Mouse (Mus musculus) heart, postnatal 10 days (tissue): Measurements from ENCODE around the gene Prdm2. TPM values are rescaled to one million over a fixed set of nuclear protein-coding genes. Genes with fewer than 3 reads are reported as not detected.

Experiments
- DNase-seq, 2 experiments: peaks; one replicate each; pipeline ENCODE4 v3.0.0; 2021
- intact Hi-C: fragments of 180-260 bp; cut with DNase I; formaldehyde crosslinking; loops from one replicate; pipeline ENCODE4 v1.15.1; 2025
- total RNA-seq, 2 experiments: library from RNA; stranded (reverse); gene quantifications; 2 replicates each; pipeline ENCODE4 v1.2.3; 2021

Prdm2 gene
- total RNA-seq, 2 experiments from 2014 or later = 20.6 to 23.7 TPM

DNA sequence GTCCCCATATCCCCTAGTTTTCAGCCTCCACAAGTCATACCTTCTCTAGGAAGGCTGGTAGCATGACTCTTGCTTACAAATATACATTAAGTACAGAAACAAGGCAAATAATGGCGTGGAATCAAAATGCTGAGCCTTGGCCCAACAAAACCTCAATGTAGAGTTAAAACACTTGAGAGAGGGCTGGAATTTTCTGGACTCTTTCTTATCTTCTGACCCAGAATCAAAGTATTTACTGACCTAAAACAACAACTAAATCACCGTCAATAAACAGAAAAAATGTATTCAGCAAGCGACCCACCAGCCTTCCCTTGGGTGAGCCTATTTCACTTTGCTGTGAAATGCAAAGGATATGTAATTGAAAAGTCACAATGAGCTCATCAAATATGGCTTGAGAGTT, 52.0 kb downstream of the Prdm2 start:
- no peak for DNase-seq
- intact Hi-C loops = loop anchor here (2.0 kb wide), 1 partner anchor 48 kb away; no protein-coding TSS in a partner anchor

DNA sequence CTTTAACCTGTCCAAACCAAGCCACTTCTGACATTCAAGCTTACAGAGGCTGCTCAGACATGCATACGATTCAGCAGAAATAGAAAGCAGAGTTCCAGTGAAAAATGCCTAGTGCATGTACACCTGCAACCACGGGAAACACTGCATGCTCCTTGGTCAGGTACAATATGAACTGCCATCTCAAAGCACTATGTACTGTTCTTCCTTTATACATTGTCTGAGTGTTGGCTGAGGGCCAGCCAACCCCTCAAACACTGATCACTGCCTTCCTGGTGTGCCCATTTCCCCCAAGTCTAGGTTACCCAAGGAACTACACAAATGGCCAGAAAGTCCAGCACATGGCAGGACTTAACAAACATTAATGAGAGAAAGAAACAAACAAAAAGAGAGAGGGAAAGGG, 53.5 kb downstream of the Prdm2 start:
- intact Hi-C loops = no loop called here
- DNase-seq = no peak

DNA sequence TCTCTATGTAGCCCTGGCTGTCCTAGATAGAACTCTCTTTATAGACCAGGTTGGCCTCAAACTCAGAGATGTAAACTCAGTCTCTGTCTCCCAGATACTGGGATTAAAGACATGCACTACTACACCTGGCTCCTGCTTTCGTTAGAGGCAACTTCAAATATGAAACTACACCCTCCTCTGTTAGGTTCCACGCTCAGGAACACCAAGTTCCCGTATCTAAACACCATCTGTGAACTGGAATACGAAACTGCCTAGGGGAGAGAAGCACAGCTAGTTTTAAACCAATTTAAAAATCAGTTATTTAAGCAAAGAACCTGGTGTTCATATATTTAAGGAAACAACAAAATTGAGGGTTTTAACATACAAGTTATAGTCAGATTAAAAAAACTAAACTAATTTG, 56.9 kb downstream of the Prdm2 start:
- intact Hi-C loops = no loop called here
- no peak for DNase-seq

GRCm38 (mm10) chr4:143155036-143155435, 57.8 kb downstream of the Prdm2 start:
- no peak for DNase-seq
- intact Hi-C loops = no loop called here

DNA sequence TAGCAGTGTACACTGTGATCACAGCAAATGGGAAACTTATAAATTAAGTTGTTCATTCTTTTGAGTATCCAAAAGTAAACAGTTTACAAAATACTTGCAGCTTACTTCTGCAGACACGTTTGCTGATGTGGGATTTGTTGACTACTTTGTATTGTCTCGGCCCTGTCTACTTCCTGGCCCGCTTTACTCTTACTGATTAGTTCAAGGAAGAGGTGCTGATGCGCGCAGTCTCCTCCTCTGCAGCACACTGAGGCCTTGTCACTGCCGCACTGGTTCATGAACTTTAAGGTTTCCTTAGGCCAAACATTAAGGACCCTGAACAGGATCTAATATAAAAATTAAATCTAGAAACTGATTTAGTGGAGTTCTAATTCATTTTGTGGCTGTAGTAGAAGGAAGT, 58.2 kb downstream of the Prdm2 start:
- DNase-seq = no peak
- intact Hi-C loops = no loop called here

DNA sequence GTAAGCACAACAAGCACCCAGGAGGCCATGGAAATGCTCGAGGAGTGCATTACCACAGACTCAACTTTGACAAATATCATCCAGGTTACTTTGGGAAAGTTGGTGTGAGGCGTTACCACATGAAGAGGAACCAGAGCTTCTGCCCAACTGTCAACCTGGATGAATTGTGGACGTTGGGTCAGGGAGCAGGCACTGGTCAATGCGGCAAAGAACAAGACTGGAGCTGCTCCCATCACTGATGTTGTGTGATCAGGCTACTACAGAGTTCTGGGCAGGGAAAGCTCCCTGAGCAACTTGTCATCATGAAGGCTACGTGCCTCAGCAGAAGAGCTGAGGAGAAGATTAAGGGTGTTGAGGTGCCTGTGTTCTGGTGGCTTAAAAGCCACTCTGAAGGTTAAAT, 60.2 kb downstream of the Prdm2 start:
- intact Hi-C loops = no loop called here
- DNase-seq = no peak

DNA sequence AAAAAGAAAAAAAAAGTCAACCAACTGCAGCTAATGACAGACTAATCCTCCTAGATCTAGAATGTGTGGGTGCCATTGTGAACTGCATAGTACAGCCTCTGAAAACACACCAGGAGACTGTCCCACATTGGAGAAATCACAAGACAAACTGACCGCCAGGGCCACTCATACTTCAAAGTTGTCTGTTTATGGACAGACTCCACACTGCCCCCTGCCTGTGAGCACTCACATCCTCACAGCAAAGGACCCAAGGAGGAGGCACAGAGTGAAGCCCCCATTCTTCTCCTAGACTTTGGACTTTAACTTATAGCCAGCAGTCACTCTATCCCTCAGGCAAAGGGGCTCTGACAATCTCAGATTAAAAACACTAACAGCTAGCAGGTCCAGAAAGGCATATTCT, 61.5 kb downstream of the Prdm2 start:
- DNase-seq = peak in 1 of 2 experiments; percentile 47

DNA sequence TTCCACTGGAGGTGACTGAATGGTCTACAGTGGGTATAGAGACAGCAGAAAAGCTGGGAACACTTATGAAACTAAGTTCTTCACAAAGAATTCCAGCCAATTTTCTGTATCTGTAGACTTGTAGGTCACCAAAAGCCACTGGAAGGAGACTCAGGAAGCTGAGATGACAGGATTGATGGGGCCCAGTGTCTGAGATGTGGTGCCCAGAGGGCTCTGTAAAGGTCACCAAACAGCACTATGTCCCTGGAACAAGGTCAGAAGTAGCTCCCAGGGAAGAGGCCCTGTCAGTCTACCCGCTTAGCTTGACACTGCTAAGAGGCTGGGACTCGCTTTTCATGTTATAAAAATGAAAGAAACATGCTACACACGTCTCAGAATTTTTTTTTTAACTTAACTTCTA, 65.1 kb downstream of the Prdm2 start:
- intact Hi-C loops = no loop called here
- no peak for DNase-seq

More for the DNA sequence above, 61.5 kb downstream of the Prdm2 start:
- intact Hi-C loops = no loop called here

DNA sequence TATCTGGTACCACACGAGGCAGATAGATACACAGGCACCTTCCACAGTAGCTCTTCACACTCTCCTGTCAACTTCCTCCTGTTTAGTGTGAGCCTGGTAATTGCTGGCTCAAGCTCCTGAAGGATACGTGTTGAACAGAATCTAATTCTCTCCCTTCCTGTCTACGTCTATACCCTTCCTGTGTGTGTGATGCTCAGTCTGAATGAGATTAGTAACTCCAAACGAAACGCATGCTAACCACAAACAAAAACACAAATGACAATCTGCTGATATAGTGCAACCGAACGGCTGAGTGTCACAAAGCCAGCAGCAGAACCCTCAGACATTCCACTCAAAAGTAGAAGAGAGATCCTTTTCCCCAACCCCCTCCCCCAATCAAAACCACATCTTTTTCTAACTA, 69.2 kb downstream of the Prdm2 start:
- DNase-seq = no peak
- intact Hi-C loops = no loop called here

GRCm38 (mm10) chr4:143141645-143142259, 71.0 kb downstream of the Prdm2 start:
- intact Hi-C loops = no loop called here
- DNase-seq = no peak

DNA sequence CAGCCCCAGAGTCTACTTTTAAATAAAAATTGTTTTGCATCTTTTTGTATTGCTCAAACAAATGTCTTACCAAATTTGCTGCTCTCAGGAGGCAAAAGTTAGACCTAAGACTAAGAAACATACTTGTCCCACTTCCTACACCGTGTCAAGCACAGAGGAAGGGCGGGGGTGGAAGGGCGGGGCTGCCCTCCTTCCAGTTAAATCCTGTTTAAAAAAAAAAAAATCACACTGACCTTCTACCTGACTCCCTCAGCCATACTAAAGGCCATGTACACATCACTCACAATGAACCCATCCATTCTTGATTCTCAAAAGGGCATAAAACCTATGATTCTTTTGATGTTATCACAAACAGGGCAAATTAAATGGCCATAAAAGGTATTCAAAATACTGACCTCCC, 71.9 kb downstream of the Prdm2 start:
- DNase-seq = no peak
- intact Hi-C loops = no loop called here

DNA sequence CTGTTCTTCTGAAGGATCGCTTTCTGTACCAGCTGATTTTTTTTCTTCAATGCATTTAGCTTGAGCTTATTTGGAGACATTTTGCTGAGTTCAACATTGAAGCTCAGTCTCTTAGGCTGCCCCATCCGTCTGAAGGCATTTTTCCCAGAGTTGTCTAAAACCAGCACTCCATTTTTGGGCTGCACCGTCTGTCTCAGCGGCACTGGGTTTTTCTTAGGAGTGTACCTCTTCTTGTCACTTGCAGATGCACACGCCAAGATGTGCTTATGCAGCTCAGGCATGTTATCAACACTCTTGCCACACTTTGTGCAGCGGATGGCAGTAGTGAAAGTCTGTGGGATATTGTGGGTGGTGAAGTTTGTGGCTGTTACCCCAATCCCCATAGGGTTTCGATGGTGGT, 80.4 kb downstream of the Prdm2 start:
- no peak for DNase-seq
- intact Hi-C loops = no loop called here

DNA sequence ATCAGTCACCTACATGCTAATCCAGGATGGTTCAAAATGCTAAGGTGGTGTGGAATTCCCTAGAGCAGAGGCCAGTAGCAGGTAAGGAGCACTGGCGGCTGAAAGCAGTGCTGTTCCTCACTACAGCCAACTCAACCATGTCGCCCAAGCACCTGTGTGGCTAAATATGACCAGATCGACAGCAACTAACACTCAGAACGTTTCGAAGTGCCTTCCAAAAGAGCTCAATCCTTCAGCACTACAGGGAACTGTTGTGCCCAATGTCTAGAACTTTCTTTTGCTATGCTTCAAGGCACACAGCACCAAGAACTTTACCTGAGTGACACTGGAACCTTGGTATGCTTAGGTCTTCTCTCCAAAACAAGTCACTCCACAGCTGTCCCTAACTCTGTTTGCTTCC, 82.4 kb downstream of the Prdm2 start:
- no peak for DNase-seq
- intact Hi-C loops = no loop called here

DNA sequence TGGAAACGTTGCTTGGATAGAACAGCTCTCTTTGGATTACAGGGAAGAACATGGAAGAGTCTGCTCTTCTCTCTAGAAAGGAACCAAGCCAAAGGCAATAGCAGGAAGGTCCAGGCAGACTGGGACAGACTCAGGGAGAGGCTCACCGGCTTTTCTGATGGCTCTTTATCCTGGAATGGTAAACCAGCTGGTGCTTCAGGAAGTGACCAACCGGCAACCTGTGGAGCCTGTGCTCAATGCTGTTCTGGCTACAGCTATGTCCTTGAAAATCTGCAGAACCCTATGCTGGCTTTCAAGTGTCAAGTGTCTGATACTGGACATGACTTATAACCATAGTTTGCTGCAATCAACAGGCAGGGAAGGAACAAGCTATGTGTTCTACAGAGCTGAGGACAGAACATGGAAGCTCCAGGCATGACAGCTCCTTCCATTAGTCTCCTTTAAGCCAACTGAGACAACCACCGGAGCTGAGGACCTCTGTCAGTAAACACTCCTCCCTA, 83.5 kb downstream of the Prdm2 start:
- DNase-seq = no peak
- intact Hi-C loops = no loop called here

DNA sequence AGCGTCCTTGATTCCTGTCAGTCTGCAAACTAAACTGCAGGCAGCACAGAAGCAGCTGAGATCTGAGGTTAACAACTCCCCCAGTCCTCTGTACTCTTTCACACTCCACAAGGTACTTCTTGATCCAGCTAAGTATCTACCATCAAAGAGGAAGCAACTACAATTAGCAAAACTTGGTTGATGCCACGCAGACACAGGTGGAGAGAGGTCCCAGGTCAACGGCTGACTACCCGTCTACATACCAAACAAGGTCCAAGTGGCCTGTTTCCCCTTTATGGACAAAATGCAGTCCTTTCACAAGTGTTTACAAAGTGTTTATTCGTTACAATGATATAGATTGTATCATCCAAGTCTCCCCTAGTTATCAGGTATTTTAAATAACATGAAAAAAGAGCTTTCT, 85.6 kb downstream of the Prdm2 start:
- intact Hi-C loops = no loop called here

DNA sequence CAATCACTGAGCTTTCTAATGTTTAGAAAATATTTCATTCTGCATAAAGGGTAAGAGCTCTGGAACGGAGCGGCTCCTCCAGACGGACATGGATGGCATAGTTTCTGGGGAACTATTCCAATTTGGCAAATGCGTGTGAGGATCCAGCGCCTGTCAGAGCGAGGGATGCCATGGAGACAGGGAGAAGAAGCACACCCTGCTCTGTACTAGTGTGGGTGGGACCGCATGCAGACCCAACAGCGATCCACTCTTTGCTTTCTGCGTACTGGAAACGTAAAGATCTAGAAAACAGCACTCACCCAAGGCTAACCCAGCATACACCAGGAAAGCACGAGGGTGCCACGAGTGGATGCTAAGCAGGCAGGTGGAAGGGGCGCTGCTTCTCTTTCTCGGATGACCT, 86.3 kb downstream of the Prdm2 start:
- intact Hi-C loops = no loop called here
- no peak for DNase-seq

More for the DNA sequence above, 85.6 kb downstream of the Prdm2 start:
- no peak for DNase-seq

GRCm38 (mm10) chr4:143125290-143125689, 87.5 kb downstream of the Prdm2 start:
- no peak for DNase-seq
- intact Hi-C loops = no loop called here

- peak; percentile 67 to 70 for DNase-seq
- intact Hi-C loops = no loop called here
Measured at GRCm38 (mm10) chr4:143123043-143123442, 89.8 kb downstream of the Prdm2 start.

DNA sequence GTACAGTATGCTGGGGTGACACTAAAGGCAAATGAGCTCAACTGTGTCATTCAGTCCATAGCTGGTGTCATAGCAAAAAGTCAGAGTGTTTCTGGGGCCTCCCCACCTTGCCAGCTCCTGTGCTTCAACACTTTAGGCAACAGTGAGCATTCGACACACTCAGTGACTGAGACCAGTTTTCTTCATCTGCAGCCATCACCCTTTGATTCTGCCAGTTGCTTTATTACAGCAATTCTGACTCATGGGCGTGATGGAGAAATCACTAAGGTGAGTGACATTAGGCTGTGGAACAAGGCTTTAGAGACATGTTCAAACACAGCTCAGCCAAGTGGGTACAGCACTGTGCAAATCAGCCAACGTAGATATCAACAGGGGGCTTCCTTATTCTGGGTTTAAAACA, 91.6 kb downstream of the Prdm2 start:
- intact Hi-C loops = no loop called here
- no peak for DNase-seq

- DNase-seq = peak; percentile 76 to 79
- intact Hi-C loops = no loop called here
Measured at GRCm38 (mm10) chr4:143120008-143120407, 92.8 kb downstream of the Prdm2 start.

DNA sequence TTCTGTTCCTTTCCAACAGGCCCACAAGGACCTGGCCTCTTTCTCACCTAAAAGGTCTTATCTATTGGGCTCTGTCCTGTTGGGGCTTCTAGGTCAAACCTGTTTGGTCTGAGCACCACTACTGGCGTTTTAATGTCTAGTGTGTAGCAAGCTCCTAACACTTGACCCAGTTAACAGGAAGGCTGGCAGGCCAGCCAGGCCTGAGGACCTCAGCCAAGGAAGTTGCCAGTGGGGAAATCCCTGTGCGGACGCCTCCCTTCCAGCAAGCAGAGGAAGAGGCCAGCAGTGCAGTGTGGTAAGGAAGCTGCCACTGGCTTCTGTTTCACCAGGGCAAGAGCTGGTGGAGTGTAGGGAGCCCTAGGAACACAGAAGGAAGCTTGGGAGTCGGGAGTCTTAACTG, 94.0 kb downstream of the Prdm2 start:
- intact Hi-C loops = loop anchor here (5.0 kb wide), 1 partner anchor 92 kb away; no protein-coding TSS in a partner anchor
- DNase-seq = peak; percentile 81 to 82

DNA sequence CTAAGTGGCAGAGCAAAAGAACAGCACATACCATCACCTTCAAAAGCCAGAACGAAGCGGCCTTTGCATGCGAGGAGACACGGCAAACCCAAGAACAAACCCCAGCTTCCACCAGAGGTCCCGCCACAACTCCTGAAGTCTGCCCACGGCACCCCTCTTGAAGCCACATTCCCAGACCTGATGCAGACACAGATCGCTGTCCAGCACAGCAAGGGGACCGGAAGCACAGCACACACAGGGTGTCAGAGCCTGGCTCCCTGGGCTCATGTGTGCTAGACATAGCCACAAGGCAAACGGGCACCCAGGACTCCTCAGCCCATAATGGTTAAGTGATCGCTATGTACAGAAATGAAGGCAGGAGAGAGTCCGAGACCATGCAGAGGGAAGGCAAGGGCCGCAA, 96.9 kb downstream of the Prdm2 start:
- no peak for DNase-seq
- intact Hi-C loops = loop anchor here (5.0 kb wide), 1 partner anchor 89 kb away; no protein-coding TSS in a partner anchor
